Mouse (Mus musculus): ENCODE results near the gene Oasl2.

GRCm38 (mm10) chr5:114864813-114865212 lies 31.9 kb upstream of the Oasl2 start:
- TF ChIP-seq GATA1 (IDR thresholded peaks at IDR 0.05; ENCODE audit: borderline replicate concordance, low read length) (no peak), FLI1 (IDR thresholded peaks at IDR 0.05; ENCODE audit: low read length) (no peak)
